Mouse (Mus musculus): ENCODE results near the gene 2310033P09Rik.

DNA sequence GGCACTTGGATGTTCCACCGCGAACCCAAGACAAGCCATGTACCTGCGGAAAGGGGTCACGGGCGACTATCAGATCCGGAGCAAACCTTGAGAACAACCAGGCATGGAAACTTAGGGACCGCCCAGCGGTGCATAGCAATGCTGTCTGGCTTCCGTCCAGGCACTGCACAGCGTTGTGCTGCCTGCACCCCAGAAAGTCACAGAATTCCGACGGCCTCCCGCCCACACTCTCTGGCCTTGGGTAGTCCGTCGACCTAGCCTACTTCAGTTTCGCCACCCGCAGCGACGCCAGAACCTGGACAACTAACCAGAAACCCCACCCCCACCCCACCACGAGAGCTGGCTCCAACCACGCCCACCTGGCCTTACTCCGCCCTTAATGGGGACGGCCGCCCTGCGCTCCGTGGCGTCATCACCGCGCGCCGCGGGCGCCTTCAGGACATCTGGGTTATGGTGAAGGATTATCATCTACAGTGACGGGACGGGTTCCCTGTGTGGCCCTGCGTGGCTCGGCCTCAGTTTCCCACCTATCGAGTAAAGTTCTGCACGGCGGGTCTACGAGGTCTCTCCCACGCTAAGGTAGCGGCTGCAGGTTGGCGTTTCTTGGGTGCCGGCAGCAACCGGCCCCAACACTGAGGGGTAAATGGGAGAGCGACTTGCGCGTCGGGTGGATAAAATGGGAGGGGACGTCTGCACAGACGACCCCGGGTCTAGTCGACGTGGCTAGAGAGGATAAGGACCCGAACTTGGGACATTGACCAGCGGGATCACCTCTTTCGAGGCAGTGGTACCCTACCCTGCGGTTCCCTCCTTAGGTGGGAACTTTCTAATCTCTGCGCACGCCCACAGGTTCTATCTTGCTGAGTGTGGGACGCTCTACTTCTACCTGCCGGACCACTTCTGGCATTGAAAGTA lies 5.8 kb upstream of the 2310033P09Rik start, which contains the start of gene Mrpl55:
- TF ChIP-seq POLR2A (IDR thresholded peaks at IDR 0.05; ENCODE audit: extremely low read depth, insufficient read depth, low read length), result peak; percentile 61; the same call in 1 of the 2 replicates
- TF ChIP-seq CTCF (IDR thresholded peaks at IDR 0.05; ENCODE audit: low read depth, low read length), result no peak

Measured in liver, adult 2 months (tissue).